Mouse (Mus musculus) kidney, adult 2 months (tissue): Measurements from ENCODE around the gene Leprot.

Experiments used
- CTCF ChIP-seq: fragments of 200-500 bp; conservative IDR thresholded peaks from 2 replicates; pipeline ENCODE4 v1.5.1; 2011; ENCODE audit warnings: low read depth, mild to moderate bottlenecking, control low read depth, low read length, moderate library complexity, mixed read lengths; ENCODE audit not compliant: insufficient read depth, insufficient read length
- POLR2A ChIP-seq: fragments of 200-500 bp; IDR thresholded peaks from one replicate; pipeline ENCODE4 v1.6.1; 2011; ENCODE audit warnings: low read depth, low read length, control low read depth

- no peak for TF ChIP-seq POLR2A
- no peak for TF ChIP-seq CTCF
Measured at GRCm38 (mm10) chr4:101697236-101697635, 49.7 kb downstream of the Leprot start.
